Mouse (Mus musculus): Measurements from ENCODE around the gene Gm525. TPM values are rescaled to one million over a fixed set of nuclear protein-coding genes. Genes with fewer than 3 reads are reported as not detected.

The Gm525 gene
- total RNA-seq, 1 experiment from 2014 or later: not detected

DNA sequence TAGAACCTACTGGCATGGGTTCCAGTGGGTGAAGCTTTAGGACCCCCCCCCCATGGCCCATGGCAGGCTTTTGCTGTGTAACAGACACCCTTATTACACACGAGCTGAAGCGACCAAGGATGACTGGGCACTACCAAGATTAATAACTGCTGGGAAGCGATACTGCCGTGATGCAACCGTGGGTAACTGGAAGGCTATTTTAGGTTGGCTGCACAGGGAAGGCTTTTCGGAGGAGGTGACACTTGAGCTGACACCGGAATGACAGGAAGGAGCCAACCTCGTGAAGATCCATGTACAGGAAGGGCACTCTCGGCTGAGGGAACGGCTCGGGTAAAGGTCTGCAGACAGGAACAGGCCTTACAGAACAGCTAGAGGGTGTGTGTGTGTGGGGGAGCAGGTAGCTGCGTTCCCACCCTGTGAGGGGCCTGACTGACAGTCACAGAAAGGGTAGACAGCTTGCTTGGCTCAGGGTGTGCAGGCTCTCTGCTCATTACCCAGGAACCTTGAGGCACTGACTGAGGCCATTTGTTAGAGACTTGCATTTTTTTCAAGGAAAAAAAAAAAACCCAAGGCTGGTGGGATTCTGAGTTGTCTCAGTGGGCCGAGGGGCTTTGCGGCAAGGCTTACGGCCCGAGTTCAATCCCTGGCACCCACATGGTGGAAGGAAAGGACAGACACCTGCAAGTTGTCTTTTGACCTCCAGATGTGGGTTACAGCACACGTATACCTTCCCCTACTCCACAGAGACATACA lies 24.6 kb downstream of the Gm525 start:
- no peak for DNase-seq

DNA sequence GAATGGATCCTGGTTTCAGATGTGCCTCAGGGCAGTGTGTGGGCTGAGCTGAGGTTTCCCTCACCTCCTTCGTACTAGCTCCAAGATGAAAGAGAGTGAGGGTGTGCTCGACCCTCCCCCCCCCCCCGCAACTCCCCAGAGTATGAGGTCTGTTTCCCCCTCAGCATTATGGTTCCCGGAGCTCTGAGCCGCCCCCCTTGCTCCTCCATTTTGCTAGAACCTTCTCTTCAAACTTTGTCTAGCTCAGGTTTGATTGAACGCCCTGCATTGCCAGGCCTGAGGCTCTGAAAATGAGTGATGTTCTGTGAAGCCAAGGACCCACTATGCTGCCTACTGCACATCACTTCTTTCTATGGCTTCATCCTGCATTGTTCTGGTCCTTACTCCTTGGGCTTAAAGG lies 25.3 kb downstream of the Gm525 start:
- DNase-seq: no peak

DNA sequence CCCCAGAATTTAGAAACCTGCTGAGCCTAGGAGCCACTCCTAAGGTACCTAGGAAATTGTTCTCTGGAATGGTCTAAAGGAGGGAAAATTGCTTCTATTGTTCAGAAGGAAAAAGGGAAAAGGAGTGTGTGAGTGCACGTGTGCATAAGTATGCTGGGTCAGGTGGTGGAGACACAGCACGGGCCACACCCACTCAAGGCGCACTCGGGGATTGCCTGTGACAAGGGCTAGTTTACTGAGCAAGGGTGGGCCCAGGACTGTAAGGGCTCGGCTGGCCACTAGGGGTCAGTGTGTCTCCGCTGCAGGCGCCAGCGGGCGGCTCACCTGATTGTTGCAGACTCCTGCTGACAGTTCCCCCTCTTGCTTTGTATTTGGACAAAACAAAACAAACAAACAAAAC lies 26.8 kb downstream of the Gm525 start:
- peak; percentile 88 for DNase-seq

DNA sequence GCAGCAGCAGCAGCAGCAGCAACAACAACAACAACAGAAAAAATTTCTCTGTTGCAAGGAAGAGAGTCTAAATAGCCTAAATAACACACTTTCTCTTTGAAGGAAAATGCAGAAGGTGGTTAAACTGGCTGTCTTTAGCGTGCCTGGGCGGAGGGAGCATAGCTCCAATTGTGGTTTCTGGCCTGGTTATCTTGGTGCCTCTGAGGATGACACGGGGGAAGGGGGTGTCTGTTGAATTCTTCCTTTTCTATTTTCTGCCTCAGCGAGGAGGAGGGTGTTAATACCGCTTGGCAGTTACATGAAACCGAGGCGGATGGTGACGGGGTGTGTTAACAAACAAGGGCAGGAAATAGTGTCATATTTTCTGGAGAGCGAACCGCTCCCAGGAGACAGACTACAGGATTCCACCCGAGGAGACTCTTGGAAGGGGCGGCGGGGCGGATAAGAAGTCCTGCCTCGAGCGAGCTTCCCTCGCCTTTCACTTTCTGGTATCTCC lies 27.2 kb downstream of the Gm525 start:
- DNase-seq: peak; percentile 39

DNA sequence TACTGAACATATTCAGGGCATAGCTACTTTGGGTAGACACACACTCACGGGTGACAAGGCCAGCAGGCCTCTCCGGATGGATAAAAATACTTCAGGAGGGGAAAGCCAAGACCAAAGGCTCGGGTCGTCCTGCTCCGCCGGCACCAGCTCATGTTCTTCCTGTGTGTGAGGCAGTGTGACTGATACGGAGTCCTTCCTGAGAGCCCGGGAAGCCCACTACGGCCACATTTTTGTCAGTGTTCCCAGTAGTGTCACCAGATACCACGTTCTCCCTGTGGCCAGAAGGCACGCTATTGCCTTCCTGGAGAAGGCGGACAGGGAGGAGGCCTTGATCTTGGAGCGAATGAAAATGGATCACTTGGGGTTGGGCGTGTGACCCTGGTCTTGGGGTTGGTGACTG lies 29.5 kb downstream of the Gm525 start:
- DNase-seq: no peak

DNA sequence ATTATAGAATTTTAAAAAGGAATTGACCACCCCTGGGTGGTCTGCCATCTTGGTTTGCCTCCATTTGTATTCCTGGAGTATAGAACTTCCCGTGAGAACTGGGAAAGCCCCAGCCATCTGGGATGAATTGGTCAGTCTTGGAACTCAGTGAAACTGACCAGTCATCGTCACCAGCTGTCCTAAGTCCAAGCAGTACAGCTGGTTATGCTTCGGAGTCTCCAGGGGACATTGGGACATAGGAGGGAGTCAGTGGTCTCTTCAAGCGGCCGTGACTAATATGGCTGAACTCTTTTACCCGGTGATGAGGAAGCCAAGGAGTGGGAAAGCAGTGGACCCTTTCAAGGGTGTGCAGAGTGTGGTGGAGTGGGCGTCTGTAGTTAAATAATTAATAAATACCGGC lies 31.6 kb downstream of the Gm525 start:
- DNase-seq: no peak

DNA sequence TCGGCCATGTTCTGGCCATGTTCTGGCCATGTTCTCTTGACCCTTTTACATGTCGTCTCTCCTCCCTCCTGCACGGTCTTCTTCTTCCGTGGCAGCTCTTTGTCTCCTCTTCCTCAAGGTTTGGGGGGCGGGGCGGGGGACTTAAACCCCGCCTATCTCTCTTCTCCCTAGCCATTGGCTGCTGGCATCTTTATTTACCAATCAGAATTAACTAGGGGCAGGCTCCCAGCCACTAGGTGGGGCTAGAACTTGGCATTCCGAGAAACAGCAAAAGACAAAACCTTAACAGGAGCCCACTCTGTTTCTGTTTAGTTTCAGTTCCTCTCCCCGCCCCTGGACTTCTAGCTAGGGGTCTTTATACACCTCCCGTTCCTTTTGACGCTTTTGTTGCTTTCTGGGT lies 32.2 kb downstream of the Gm525 start:
- no peak for DNase-seq

DNA sequence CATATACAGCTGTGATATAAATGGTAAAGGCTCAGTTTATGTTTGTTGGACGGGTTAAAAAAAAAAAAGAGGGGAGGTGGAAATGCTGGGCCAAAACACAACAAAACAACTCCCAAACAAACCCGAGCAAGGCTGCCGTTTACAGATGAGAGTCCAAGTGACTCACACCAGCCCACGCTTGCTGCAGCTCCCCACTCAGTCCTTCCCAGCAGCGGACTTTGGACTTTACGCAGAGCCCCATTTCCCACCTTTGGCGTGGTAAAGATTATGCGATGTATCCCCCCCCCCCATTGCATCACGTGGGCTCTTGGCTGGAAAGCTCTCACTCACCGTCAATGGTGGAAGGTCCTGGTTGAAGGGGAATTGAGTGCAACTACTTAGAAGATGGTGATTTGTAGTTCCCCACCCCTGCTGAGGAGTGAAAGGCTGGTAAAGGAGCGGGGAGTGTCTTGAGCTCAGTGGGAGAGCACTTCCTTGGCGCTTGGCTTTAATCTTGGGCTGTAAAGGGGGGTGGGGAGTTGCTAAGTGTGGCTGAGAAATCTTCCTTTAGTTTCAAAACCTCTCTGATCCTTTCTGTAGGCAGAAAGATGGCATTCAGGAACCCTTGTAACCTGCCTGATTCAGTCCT lies 33.7 kb downstream of the Gm525 start:
- DNase-seq: no peak

DNA sequence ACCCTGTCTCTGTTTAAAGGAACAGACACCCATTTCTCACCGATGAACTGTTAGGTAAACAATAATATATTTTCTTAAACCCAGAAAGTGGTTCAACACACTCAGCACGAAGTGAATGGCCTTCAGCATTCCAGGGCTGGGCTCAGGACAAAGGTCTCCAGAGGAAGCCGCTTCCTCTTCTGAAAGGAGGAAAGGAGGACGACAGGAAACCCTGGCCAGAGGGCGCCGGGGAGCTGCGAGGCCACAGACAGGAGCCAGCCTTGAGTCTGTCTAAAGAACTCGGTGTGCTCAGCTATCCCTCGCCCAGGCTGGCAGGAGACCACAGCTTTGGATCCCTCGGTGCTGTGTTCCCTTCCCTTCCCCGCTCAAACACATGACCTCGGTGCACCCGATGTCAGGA lies 50.8 kb downstream of the Gm525 start:
- peak; percentile 49 for DNase-seq

DNA sequence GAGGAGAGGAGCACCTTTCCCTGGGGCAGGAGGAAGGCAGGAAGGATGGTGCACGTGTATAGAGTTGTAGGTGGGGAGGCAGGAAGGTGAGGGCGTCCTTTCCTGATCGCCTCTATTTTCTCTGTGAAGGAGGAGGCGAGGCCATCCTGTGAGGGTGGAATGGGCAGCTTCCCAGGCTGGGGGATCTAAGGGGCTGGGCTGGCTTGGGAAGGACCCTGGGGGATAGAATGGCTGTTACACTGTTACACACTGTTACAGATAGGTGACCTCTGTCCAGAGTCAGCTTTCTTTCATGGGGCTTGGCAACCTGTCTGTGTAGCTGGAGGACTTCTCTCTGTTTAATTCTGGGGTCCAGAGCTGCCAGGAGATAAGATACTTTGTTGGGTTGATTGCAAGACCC lies 57.2 kb downstream of the Gm525 start:
- no peak for DNase-seq

DNA sequence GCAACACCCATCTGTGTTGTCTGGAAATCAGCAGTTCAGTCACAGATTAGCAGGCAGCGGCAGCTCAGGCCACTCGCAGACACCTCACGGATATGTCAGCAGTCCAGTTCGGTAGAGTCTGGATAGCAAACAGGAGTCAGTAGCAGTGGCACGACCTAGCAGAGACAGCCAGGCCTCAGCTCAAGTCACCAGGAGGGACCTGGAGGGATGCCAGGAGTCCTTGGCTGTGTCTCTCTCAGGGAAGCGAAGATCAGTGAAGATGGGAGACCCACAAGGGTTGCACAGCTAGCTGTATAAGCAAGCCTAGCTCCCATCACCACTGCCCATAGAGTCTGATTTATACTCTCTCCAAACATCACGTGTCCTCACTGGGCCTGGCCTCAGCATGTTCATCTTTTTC lies 58.8 kb downstream of the Gm525 start:
- DNase-seq: peak; percentile 66

DNA sequence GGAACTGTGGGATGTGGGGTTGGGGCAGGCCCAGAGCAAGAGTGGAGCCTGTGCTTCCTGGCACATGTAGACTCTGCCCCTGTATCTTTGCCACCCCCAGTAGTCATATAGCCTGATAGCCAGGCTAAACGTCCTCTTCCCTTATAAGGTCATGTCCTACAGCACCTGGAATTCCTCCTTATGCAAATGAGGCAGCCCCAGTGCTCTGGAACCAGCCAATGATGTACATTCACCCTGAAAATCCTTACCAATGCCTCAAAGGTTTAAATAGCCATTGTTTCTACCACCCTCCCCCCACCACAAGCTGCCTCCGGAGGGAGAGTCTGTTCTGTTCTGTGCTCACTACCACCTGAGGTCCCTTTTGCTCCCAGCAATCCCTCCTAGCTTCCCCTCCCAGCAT lies 60.6 kb downstream of the Gm525 start:
- DNase-seq: no peak

DNA sequence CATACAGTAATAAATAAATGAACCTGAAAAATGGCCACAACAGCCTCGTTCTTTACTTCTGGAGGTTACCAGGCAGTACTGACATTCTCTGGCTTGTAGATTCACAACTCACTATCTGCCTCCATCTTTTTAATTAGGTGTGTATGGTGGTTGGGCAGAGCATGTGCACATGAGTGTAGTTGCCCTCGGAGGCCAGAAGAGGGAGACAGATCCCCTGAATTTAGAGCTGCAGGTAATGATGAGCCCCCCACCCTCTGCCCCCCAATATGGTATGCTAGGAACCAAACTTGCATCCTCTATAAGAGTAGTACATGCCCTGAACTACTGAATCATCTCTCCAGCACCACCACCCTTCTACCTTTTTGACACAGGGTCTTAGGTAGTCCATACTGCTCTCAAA lies 64.3 kb downstream of the Gm525 start:
- DNase-seq: no peak

Other genes starting within 250 kb of the Gm525 start
- 126 and 129 TPM in 2 replicates for gene Akap1, start 209.3 kb upstream of the Gm525 start, total RNA-seq (2021)
- 257 and 299 TPM in 2 replicates for gene Scpep1, start 118.4 kb upstream of the Gm525 start, total RNA-seq (2021)
- not detected in 2 replicates for gene Elobl, start 106.9 kb upstream of the Gm525 start, total RNA-seq (2021)
- 12.8 and 13.0 TPM in 2 replicates for gene Coil, start 103.6 kb upstream of the Gm525 start, total RNA-seq (2021)
- gene Trim25, start 74.5 kb upstream of the Gm525 start, total RNA-seq (2021): 133 and 149 TPM in 2 replicates
- gene Dgke, start 7.0 kb upstream of the Gm525 start, total RNA-seq (2021): 9.5 and 10.4 TPM in 2 replicates
- gene Nog, start 228.5 kb downstream of the Gm525 start, total RNA-seq (2021): 0.90 TPM in 1 of 2 replicates, not detected in the other